Mouse (Mus musculus): ENCODE measurements around the gene Stkld1.
"Not testable (repeated sequence)": the region's sequence is repeated elsewhere in the genome, so short reads cannot be mapped to it uniquely, and the experiment has no call there.

The Stkld1 gene

GRCm38 (mm10) chr2:26933304-26934055, at the start of gene Stkld1, which contains the start of gene Surf4:
Stkld1 (plus strand) TSS chr2:26934047.
Surf4 (minus strand) TSS chr2:26933928.
- in situ Hi-C loops (cut with MboI, MseI): loop anchor here in 1 of 2 experiments (5.0 kb wide), 1 partner anchor 79 kb away; no protein-coding TSS in a partner anchor

- in situ Hi-C loops (cut with MboI, MseI): not testable (repeated sequence)
These were observed 48.3 kb upstream of the Stkld1 start for GRCm38 (mm10) chr2:26885541-26885940.

- in situ Hi-C loops (cut with MboI, MseI): not testable (repeated sequence)
These were observed 47.7 kb upstream of the Stkld1 start for GRCm38 (mm10) chr2:26886170-26886569.

GRCm38 (mm10) chr2:26895898-26896297, 37.9 kb upstream of the Stkld1 start:
- in situ Hi-C loops (cut with MboI, MseI): loop anchor here in 1 of 2 experiments (5.0 kb wide), 1 partner anchor 244 kb away; no protein-coding TSS in a partner anchor

- in situ Hi-C loops (cut with MboI, MseI): loop anchor here (5.0 to 25.0 kb wide), 3 partner anchors 62 to 1688 kb away; partner anchors contain the start of genes Fam166a (in 1 of the 2), Nelfb (in 1 of the 2), Rexo4 (in 1 of the 2) and Stpg3 (in 1 of the 2)
These were observed 33.1 kb upstream of the Stkld1 start for GRCm38 (mm10) chr2:26900731-26901130.

DNA sequence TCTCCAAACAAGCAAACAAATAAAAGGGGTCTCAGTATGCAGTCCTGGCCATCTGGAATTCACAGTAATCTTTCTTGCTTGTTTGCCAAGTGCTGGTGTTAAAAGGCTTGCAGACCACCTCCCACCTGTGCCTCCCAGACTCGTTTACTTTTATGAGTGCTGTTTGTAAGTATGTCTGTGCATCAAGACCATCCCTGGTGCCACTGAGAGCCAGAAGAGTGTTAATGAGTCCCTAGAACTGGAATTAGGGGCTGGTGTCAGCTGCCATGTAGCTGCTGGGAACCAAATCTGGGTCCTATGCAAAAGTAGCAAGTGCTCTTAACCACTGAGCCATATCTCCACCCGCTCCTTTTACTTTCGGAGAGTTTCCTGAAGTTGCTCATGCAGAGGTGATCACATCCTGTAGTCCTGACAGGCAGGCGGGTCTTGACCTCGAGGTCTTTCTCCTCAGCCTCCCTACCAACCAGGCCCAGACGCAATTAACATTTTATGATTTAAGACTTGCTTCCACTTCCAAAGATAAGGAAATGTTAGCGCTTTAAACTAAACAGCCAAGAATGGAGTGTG, 31.9 kb upstream of the Stkld1 start:
- in situ Hi-C loops (cut with MboI, MseI): loop anchor here (5.0 to 25.0 kb wide), 3 partner anchors 60 to 1690 kb away; partner anchors contain the start of genes Fam166a (in 1 of the 2), Nelfb (in 1 of the 2), Rexo4 (in 1 of the 2) and Stpg3 (in 1 of the 2)

DNA sequence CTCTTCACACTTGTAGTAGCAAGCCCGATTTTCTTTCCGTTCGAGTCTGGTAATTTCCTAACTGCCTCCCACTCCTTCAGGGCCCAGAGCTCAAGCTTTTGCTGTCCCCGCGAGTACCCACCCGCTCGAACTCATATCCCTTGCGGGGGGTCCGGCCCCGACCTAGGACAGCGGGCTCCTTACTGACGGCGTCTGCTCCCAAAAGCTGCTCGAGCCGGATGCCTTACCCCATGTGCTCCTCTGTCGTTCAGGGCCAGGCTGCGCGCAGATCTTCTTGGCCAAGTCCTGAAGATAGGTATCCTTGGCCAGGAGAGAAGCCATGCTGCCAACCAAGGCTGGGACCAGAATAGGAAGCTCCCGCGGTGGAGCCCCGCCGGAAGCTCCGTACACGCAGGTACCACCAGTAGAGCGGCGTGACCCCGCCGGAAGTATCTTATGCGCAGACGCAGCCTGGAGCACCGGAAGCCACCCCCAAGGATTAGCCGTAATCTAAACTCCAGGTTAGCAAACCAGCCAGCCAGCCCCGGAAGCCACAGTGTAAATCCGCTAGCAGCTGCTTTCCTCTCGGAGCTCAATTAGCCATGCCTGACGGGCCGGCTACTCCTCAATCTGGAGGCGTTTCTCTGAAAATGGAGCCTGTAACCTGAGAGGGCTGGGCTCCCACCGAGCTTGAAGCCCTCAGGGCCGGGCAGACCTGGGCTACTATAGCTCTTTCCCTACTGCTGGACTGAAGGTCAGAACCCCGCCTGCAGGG, 31.2 kb upstream of the Stkld1 start, which contains the start of gene Surf6:
Gene Surf6 (minus strand): TSS at position 413 of the 754 bp plus-strand sequence.
- in situ Hi-C loops (cut with MboI, MseI): loop anchor here (5.0 to 25.0 kb wide), 3 partner anchors 60 to 1690 kb away; partner anchors contain the start of genes Fam166a (in 1 of the 2), Nelfb (in 1 of the 2), Rexo4 (in 1 of the 2) and Stpg3 (in 1 of the 2)

DNA sequence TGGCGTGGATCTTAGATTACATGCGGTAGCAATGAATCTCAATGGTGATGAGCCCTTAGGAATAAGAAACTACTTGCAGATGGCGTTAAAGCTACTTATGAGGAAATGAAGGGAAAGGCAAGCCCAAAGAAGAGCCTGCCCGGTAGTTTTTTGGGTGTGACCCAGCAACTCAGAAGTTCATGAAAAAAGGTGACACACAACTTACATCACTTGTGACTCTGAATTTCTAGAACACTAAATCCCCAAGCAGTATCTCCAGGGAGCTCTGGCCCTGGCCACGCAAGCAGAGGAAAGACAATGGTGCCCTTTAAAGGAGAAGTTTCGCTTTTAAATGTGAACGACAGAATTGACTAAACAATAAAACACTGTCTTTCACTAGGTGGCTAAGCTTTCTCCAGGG, 30.5 kb upstream of the Stkld1 start:
- in situ Hi-C loops (cut with MboI, MseI): loop anchor here (5.0 to 25.0 kb wide), 3 partner anchors 59 to 1691 kb away; partner anchors contain the start of genes Fam166a (in 1 of the 2), Nelfb (in 1 of the 2), Rexo4 (in 1 of the 2) and Stpg3 (in 1 of the 2)

DNA sequence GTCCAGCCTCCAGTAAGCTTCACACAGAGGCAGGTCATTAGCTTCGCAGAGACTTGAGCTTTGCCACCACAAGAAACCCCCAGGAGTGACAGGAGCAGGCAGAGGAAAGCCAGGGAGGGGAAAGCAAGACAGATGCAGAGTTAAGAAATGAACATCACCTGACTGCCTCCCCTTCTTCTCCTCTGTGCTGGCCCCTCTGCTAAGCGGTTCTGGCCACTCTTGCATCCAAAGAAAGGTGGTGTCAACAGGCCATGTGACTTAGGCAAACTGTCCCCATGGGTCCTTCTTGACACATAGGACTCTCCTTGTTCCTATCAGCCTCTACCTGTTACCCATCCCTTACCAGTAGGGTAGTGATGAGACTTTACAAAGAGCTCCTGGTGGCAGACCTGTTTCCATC, 27.9 kb upstream of the Stkld1 start:
- in situ Hi-C loops (cut with MboI, MseI): loop anchor here (5.0 to 25.0 kb wide), 2 partner anchors 464 to 1694 kb away; partner anchors contain the start of genes Fam166a (in 1 of the 2), Nelfb (in 1 of the 2), Stpg3 (in 1 of the 2) and Tubb4b (in 1 of the 2)

- in situ Hi-C loops (cut with MboI, MseI): loop anchor here (5.0 to 25.0 kb wide), 2 partner anchors 464 to 1694 kb away; partner anchors contain the start of genes Fam166a (in 1 of the 2), Nelfb (in 1 of the 2), Stpg3 (in 1 of the 2) and Tubb4b (in 1 of the 2)
These were observed 27.4 kb upstream of the Stkld1 start for GRCm38 (mm10) chr2:26906431-26906830.

- in situ Hi-C loops (cut with MboI, MseI): loop anchor here (5.0 to 25.0 kb wide), 2 partner anchors 465 to 1695 kb away; partner anchors contain the start of genes Fam166a (in 1 of the 2), Nelfb (in 1 of the 2), Stpg3 (in 1 of the 2) and Tubb4b (in 1 of the 2)
These were observed 26.7 kb upstream of the Stkld1 start for GRCm38 (mm10) chr2:26907109-26907508.

GRCm38 (mm10) chr2:26908710-26909386, 25.0 kb upstream of the Stkld1 start:
- in situ Hi-C loops (cut with MboI, MseI): loop anchor here (5.0 to 25.0 kb wide), 2 partner anchors 467 to 1697 kb away; partner anchors contain the start of genes Fam166a (in 1 of the 2), Nelfb (in 1 of the 2), Stpg3 (in 1 of the 2) and Tubb4b (in 1 of the 2)

- in situ Hi-C loops (cut with MboI, MseI): loop anchor here (5.0 to 25.0 kb wide), 2 partner anchors 467 to 1697 kb away; partner anchors contain the start of genes Fam166a (in 1 of the 2), Nelfb (in 1 of the 2), Stpg3 (in 1 of the 2) and Tubb4b (in 1 of the 2)
These were observed 24.5 kb upstream of the Stkld1 start for GRCm38 (mm10) chr2:26909387-26909784.

- in situ Hi-C loops (cut with MboI, MseI): loop anchor here in 1 of 2 experiments (25.0 kb wide), 1 partner anchor 1698 kb away; the partner anchor contains the start of genes Fam166a, Nelfb, Stpg3 and Tubb4b
These were observed 23.5 kb upstream of the Stkld1 start, which contains the start of the genes Med22 and Rpl7a for GRCm38 (mm10) chr2:26910124-26910993. Med22 (minus strand) TSS chr2:26910677. Rpl7a (plus strand) TSS chr2:26910764.

GRCm38 (mm10) chr2:26910994-26911765, 22.7 kb upstream of the Stkld1 start:
- in situ Hi-C loops (cut with MboI, MseI): loop anchor here in 1 of 2 experiments (25.0 kb wide), 1 partner anchor 1699 kb away; the partner anchor contains the start of genes Fam166a, Nelfb, Stpg3 and Tubb4b

DNA sequence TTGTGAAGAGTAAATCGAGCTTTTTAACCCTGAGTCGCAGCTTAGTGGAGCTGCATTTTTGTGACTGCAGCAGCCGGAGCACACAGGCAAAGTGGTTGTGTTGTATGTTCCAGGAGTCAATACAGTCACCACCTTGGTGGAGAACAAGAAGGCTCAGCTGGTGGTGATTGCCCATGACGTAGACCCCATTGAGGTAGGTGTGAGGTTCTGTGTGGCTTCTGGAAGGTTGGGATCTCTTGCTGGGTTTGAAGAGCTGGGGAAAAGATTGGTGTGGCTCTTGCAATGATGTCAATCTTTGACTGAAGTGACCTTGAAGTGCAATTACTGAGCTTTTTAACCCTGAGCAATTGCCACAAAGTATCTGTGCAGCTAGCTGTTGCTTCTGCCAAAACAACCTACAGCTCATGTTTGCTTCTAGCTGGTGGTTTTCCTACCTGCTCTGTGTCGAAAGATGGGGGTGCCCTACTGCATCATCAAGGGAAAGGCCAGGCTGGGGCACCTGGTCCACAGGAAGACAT, 21.5 kb upstream of the Stkld1 start:
- in situ Hi-C loops (cut with MboI, MseI): loop anchor here in 1 of 2 experiments (25.0 kb wide), 1 partner anchor 1700 kb away; the partner anchor contains the start of genes Fam166a, Nelfb, Stpg3 and Tubb4b
